Mouse (Mus musculus) hindbrain, embryonic 15.5 days (tissue): Measurements from ENCODE around the gene Tdrd3. TPM values are rescaled to one million over a fixed set of nuclear protein-coding genes. Genes with fewer than 3 reads are reported as not detected.
A peak's percentile ranks its signal among the peaks of the same experiment; 100 is the strongest.

ENCODE experiments used
- ATAC-seq: fragments of 200-750 bp; cut with Nextera tagmentation; 2 replicates; pipeline ENCODE4 v1.8.0; 2017; ENCODE audit warnings: low read depth, moderate number of reproducible peaks, moderate TSS enrichment; ENCODE audit not compliant: low FRiP score
- H3K27ac ChIP-seq: fragments of 300-500 bp; sonication (generic); replicated peaks from 2 replicates; pipeline ENCODE4 v1.5.1; 2015; ENCODE audit warnings: mild to moderate bottlenecking, inconsistent platforms
- H3K27me3 ChIP-seq: fragments of 300-500 bp; sonication (generic); 2 replicates; pipeline ENCODE4 v1.6.1; 2015; ENCODE audit warnings: control low read depth, inconsistent platforms
- H3K36me3 ChIP-seq: fragments of 300-500 bp; sonication (generic); 2 replicates; pipeline ENCODE4 v1.6.1; 2015; ENCODE audit warnings: control low read depth, inconsistent platforms
- H3K4me1 ChIP-seq: fragments of 300-500 bp; sonication (generic); replicated peaks from 2 replicates; pipeline ENCODE4 v1.6.1; 2015; ENCODE audit warnings: control low read depth, inconsistent platforms
- H3K4me2 ChIP-seq: fragments of 300-500 bp; sonication (generic); 2 replicates; pipeline ENCODE4 v1.6.1; 2015; ENCODE audit warnings: moderate library complexity, mild to moderate bottlenecking, inconsistent platforms
- H3K4me3 ChIP-seq: fragments of 300-500 bp; sonication (generic); 2 replicates; pipeline ENCODE4 v1.5.1; 2015; ENCODE audit warnings: mild to moderate bottlenecking, inconsistent platforms
- H3K9ac ChIP-seq: fragments of 300-500 bp; sonication (generic); 2 replicates; pipeline ENCODE4 v1.6.1; 2015; ENCODE audit warnings: inconsistent platforms
- H3K9me3 ChIP-seq: fragments of 300-500 bp; sonication (generic); 2 replicates; pipeline ENCODE4 v1.6.1; 2016; ENCODE audit warnings: control low read depth, inconsistent platforms
- WGBS: fragments of 180-500 bp; shearing (Covaris S2); methylation state at CpG from one replicate; pipeline ENCODE4 v1.1.7; 2015; 5-methylcytosine and 5-hydroxymethylcytosine counted together
- polyA plus RNA-seq: library from polyadenylated mRNA; unstranded; fragments of >200 nt; fragmentation: Nextera tagmentation; extraction: Ambion mirVana; gene quantifications from 2 replicates; pipeline ENCODE4 v1.2.1, GENCODE M21; 2015

Tdrd3 gene
- polyA plus RNA-seq, 1 experiment from 2014 or later = 42.0 TPM

DNA sequence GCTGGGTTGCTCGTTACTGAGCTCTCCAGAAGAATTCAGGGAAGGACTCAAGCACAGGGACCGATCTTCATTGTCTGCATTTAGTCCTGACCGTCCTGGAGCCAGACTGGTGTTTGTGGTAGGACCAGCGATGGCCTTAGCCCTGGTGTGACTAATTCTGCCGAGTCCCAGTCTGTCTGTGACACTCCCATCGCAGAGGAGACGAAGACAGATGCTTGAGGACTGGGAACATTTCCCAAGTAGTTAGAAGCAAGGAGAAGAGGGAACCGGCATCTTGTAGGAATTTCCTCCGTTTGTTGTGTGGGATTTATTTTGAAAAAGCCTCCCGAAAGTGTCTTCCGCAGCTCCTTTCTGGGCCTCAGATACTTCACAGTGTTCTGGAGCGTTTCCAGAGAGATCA, 45.1 kb downstream of the Tdrd3 start:
- H3K9me3 ChIP-seq = no peaks in the 10 kb centered on the region
- ATAC-seq = no peak
- H3K9ac ChIP-seq = no peak overlapping the region
- H3K36me3 ChIP-seq = no peaks in the 10 kb centered on the region
- no peak overlapping the region for H3K4me2 ChIP-seq
- H3K27me3 ChIP-seq = no peaks in the 10 kb centered on the region
- 77% methylated on average over 12 of the region's 12 CpGs for WGBS
- H3K27ac ChIP-seq = no peak overlapping the region
- H3K4me3 ChIP-seq = no peak overlapping the region
- H3K4me1 ChIP-seq = peaks cover 4% of the 10 kb centered on the region; the same call in 1 of the 2 replicates

DNA sequence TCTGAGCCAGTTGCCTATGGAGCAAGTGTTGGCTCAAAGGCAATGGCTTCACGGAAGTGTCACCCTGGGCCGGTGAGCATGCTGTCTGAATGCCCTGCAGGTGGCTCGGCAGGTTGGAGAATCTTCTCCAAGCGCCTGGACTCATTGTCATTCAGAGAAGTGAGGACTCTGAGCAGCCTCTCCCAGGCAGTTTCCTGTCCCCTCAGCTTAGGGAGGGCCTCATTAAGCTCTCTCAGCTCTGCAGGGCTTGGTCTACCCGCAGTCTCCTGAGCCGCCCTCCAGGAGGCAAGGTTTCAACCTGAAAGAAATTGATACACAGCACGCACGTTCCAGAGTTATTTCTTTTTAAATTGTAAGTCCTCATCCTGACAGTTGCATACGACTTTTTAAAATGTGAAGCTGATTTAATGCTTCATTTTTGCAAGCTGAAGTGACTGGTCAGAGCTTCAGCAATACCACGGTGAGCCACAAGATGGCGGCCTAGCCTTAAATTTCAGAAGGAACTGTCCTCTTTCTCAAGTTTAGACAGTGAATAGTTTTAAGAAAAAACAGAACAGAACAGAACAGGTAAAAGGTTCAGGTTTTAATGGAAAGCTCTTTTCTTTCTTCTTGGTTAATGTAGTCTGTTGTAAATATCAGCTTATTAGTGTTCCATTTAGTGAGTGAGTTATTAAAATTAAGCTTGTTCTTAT, 47.7 kb downstream of the Tdrd3 start:
- Histone ChIP-seq H3K27ac (no peak overlapping the region), H3K4me1 (peaks cover 4% of the 10 kb centered on the region; the same call in 1 of the 2 replicates), H3K9me3 (no peaks in the 10 kb centered on the region), H3K36me3 (no peaks in the 10 kb centered on the region), H3K27me3 (no peaks in the 10 kb centered on the region), H3K4me3 (no peak overlapping the region), H3K4me2 (no peak overlapping the region), H3K9ac (no peak overlapping the region)
- 17% methylated on average over 11 of the region's 11 CpGs for WGBS
- ATAC-seq = peak; percentile 64

DNA sequence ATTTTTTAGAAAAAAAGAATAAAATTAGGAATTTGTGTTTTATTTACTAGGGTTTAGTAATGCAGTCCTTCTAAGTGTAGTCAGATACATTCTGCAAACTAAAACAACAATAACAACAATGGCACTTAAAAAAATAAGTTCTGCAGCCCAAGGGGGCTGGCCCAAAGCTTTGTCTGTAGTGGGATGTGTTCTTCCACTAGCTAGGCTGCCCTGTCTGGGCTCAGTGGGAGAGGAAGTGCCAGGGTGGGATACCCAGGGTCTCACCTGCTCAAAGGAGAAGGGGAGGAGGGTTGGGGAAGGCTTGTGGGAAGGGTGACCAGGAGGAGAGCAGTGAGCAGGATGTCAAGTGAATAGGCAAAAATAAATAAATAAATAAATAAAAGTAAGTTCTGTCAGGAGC, 48.2 kb downstream of the Tdrd3 start:
- 0 out of 2 replicates have a peak, but pooled peaks have one; percentile 24 for ATAC-seq
- Histone ChIP-seq H3K27me3 (no peaks in the 10 kb centered on the region), H3K36me3 (no peaks in the 10 kb centered on the region), H3K4me3 (no peak overlapping the region), H3K27ac (no peak overlapping the region), H3K9me3 (no peaks in the 10 kb centered on the region), H3K4me1 (peaks cover 4% of the 10 kb centered on the region; the same call in 1 of the 2 replicates), H3K9ac (no peak overlapping the region), H3K4me2 (no peak overlapping the region)

DNA sequence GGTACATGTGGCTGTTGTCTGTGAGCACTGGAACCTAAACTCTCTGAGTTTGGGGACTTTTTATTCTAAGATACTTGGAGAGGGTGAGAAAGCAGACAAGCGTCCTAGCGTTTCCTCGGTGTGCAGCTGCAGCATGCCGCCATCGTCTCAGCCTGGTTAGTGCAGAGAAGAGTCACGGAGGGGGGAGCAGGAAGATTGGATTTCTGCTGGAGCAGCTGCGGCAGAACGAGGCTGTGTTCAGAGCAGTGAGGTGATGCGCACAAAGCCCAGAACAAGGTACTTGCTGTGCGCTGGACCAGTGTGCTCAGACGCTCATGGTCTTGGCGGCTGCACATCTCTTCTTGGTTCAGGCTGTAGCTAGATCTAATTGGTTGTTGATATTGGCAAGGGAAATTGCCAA, 51.1 kb downstream of the Tdrd3 start:
- Histone ChIP-seq H3K27ac (no peak overlapping the region), H3K9me3 (no peaks in the 10 kb centered on the region), H3K36me3 (no peaks in the 10 kb centered on the region), H3K4me1 (peaks cover 4% of the 10 kb centered on the region; the same call in 1 of the 2 replicates), H3K4me3 (no peak overlapping the region), H3K9ac (no peak overlapping the region), H3K4me2 (no peak overlapping the region), H3K27me3 (no peaks in the 10 kb centered on the region)
- 80% methylated on average over 12 of the region's 12 CpGs for whole genome bisulfite sequencing
- ATAC-seq = no peak

DNA sequence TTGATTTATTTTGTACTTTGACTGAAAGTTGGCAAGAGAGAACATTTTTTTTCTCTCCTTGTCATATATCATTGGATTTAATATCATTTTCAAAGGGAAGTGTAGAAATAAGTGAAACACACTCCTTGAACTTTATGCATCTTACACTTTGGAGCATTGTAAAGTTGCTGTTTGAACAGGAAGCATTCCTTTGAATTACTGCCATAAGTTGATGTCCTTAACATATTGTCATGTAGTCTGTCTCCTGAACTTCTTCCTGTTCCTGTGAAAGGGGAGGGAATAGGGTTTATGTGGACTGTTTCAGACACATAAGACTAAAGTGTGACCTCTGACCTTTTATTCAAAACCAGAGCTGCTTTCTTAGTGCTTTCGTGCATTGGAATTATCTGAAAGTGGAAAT, 55.1 kb downstream of the Tdrd3 start:
- no peaks in the 10 kb centered on the region for H3K9me3 ChIP-seq
- no peak overlapping the region for H3K9ac ChIP-seq
- no peak overlapping the region for H3K27ac ChIP-seq
- 76% methylated on average over 1 of the region's 1 CpGs for WGBS
- H3K4me3 ChIP-seq = no peak overlapping the region
- H3K4me2 ChIP-seq = no peak overlapping the region
- H3K4me1 ChIP-seq = no peaks in the 10 kb centered on the region
- ATAC-seq = no peak
- H3K36me3 ChIP-seq = peaks cover 2% of the 10 kb centered on the region; the same call in 1 of the 2 replicates
- no peaks in the 10 kb centered on the region for H3K27me3 ChIP-seq

DNA sequence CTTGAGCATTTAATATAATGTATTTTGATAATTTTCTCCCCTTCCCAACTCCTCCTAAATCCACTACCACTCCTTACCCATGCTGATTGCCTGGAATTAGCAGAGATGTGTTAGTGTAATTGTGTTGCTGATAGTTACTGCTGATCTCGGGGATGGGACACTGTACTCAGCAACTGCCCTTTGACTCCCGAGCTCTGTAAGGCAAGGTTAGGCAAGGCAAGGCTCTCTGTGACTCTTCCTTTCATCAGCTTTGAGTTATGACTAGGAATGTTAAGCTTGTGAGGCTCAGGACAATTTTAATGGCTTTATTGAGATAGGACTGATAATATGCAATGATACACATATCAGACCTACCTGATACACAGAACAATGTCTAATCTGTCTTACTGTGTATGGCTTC, 56.3 kb downstream of the Tdrd3 start:
- 90% methylated on average over 2 of the region's 2 CpGs for WGBS

DNA sequence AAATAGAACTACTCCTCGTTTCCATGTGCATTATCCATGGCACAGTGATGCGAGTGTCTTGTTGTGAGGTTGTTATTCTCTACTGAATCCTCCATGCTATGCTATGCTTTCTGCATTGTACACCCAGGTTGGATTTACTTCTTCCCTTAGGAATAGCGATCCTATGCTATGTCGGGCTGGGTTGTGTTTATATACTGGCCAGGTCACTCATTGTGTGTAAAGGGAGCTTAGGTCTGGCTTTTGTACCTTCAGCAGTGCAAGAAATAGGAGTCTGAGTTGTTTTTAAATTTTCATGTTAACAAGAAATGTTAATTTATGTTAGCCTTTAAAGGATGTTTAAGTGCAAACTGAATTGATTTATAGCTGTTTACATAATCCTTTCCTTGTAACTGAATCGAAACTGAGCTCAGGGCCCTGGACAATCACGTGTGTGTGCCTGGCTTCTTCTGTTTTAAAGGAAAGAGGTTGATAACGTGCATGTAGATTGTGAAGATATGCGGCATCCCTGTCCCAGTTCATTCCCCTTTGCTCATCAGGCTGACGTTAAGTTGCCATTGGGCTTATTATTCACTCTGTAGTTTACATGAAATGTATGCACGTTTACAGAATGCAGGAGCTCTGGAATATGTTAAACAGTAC, 59.4 kb downstream of the Tdrd3 start:
- H3K9ac ChIP-seq = no peak overlapping the region
- H3K4me2 ChIP-seq = no peak overlapping the region
- no peak overlapping the region for H3K4me3 ChIP-seq
- H3K36me3 ChIP-seq = peaks cover 2% of the 10 kb centered on the region; the same call in 1 of the 2 replicates
- ATAC-seq = no peak
- H3K9me3 ChIP-seq = no peaks in the 10 kb centered on the region
- no peaks in the 10 kb centered on the region for H3K4me1 ChIP-seq
- no peaks in the 10 kb centered on the region for H3K27me3 ChIP-seq
- WGBS = 82% methylated on average over 10 of the region's 10 CpGs
- H3K27ac ChIP-seq = no peak overlapping the region

More for the DNA sequence above, 56.3 kb downstream of the Tdrd3 start:
- Histone ChIP-seq H3K9ac (no peak overlapping the region), H3K27me3 (no peaks in the 10 kb centered on the region), H3K36me3 (peaks cover 2% of the 10 kb centered on the region; the same call in 1 of the 2 replicates), H3K27ac (no peak overlapping the region), H3K4me1 (no peaks in the 10 kb centered on the region), H3K9me3 (no peaks in the 10 kb centered on the region), H3K4me3 (no peak overlapping the region), H3K4me2 (no peak overlapping the region)
- ATAC-seq = no peak

DNA sequence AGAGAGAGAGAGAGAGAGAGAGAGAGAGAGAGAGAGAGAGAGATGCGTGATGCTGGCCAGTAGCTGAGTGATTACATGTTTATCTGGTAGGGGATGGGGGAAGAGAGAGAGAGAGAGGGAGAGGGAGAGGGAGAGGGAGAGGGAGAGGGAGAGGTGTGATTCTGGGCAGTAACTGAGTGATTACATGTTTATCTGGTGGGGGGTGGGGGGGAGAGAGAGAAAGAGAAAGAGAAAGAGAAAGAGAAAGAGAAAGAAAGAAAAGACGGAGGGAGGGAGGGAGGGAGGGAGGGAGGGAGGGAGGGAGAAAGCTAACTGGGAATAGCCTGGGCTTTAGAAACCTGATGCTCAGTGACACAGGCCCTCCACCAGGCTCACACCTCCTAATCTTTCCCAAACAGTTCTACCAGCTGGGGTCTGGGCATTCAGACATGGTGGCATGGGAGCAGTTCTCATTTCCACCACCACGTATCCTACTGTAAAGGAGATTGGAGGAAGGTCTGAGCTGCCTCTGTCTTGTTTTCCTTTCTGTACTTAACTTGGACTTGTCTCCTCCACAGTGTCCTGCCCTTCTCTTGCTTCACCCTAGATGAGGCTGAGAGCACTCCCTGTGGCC, 62.0 kb downstream of the Tdrd3 start:
- 88% methylated on average over 2 of the region's 3 CpGs for WGBS
- Histone ChIP-seq H3K27me3 (no peaks in the 10 kb centered on the region), H3K36me3 (peaks cover 5% of the 10 kb centered on the region; the same call in 1 of the 2 replicates), H3K27ac (no peak overlapping the region), H3K9ac (no peak overlapping the region), H3K4me2 (no peak overlapping the region), H3K4me1 (no peaks in the 10 kb centered on the region), H3K9me3 (no peaks in the 10 kb centered on the region), H3K4me3 (no peak overlapping the region)
- no peak for ATAC-seq

DNA sequence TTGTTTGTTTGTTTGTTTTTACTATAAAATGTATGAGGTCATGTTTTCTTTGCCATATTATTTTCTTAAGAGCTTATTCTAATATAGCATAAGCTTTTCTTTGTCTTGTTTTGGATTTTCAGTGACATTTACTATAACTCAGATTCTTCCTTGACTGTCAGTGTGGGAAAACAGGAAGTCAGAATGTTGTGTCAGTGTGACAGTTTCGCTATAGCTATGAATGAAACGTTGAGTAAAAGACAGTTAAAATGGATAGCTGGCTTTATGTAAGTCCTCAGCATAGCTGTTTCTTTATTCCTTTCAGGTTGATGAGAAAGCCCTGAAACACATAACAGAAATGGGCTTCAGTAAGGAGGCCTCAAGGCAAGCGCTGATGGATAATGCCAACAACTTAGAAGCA, 69.4 kb downstream of the Tdrd3 start:
- Histone ChIP-seq H3K9ac (no peak overlapping the region), H3K4me1 (no peaks in the 10 kb centered on the region), H3K27ac (no peak overlapping the region), H3K36me3 (peaks cover 7% of the 10 kb centered on the region; the same call in 1 of the 2 replicates), H3K27me3 (no peaks in the 10 kb centered on the region), H3K4me2 (no peak overlapping the region), H3K9me3 (no peaks in the 10 kb centered on the region), H3K4me3 (no peak overlapping the region)
- WGBS = 85% methylated on average over 3 of the region's 3 CpGs
- no peak for ATAC-seq

DNA sequence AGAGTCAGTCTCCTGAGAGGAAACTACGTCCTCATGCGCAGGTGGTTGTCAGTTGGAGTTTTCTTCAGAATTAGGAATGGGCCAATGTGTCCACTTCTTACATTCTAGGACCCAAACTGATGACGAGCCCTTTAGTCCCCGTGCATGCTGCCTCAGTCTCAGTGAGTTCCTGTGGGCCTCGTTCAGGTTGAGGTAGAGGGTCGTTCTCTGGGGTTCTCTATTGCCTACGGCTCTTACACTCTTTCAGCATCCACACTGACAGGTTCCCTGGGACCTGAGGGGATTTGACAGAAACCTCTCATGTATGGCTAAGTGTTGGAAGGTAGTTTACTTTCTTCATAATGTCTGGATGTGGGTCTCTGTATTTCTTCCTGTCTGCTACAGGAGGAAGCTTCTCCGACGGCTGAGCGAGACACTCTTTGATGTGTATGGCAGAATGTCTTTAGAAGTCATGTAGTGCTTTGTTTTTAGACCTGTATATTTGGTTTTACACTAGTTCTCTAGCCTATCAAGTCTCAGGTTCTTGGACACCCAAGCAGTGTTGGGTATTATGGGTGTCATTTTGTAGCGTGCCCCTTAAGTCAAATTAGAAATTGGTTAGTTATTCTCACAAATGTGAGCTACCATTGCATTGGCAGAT, 81.6 kb downstream of the Tdrd3 start:
- no peak for ATAC-seq
- Histone ChIP-seq H3K27me3 (no peaks in the 10 kb centered on the region), H3K27ac (no peak overlapping the region), H3K9me3 (no peaks in the 10 kb centered on the region), H3K4me1 (no peaks in the 10 kb centered on the region), H3K4me3 (no peak overlapping the region), H3K4me2 (no peak overlapping the region), H3K36me3 (no peaks in the 10 kb centered on the region), H3K9ac (no peak overlapping the region)
- WGBS = 94% methylated on average over 11 of the region's 11 CpGs

DNA sequence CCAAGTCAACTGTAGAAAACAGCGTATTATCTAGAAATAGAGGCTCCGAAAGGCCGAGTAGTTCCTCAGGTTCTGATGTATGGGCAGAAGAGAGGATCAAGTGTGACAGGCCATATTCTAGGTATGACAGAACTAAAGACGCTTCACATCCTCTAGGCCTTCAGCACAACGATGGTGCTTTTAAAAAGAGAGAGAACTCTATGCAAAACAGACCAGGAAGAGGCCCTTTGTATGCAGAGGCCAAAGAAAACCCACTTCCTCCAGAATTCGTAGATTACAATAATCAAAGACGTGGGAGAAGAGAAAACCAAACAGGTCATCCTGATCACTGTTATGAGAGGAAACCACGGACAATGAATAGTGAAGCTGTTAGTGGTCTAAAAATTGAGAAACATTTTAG, 89.5 kb downstream of the Tdrd3 start:
- 89% methylated on average over 8 of the region's 8 CpGs for WGBS
- H3K4me1 ChIP-seq = no peaks in the 10 kb centered on the region
- H3K4me3 ChIP-seq = no peak overlapping the region
- no peaks in the 10 kb centered on the region for H3K27me3 ChIP-seq
- peaks cover 12% of the 10 kb centered on the region for H3K36me3 ChIP-seq
- no peaks in the 10 kb centered on the region for H3K9me3 ChIP-seq
- H3K4me2 ChIP-seq = no peak overlapping the region
- H3K27ac ChIP-seq = no peak overlapping the region
- no peak overlapping the region for H3K9ac ChIP-seq
- no peak for ATAC-seq

DNA sequence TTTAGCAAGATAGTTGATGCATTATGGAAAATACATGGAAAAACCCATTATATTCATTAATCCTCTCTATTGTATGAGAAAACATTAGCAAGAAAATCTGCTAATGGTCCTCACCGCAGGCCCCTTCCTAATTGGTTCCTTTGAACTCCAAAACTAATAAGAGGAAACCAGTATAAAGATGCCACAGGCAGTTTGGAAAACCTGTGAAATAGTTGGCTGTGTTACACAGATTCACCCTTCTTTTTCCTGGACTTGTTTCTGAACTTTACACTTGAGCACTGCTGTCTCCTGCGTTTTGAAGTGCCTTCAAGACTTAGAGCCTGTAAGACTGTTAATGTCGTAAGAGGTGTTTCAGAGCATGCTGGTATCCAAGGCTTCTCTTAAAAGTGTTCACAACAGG, 98.8 kb downstream of the Tdrd3 start:
- no peak for ATAC-seq
- Histone ChIP-seq H3K36me3 (no peaks in the 10 kb centered on the region), H3K4me3 (no peak overlapping the region), H3K4me2 (no peak overlapping the region), H3K9me3 (no peaks in the 10 kb centered on the region), H3K27ac (no peak overlapping the region), H3K27me3 (no peaks in the 10 kb centered on the region), H3K9ac (no peak overlapping the region), H3K4me1 (no peaks in the 10 kb centered on the region)
- 87% methylated on average over 3 of the region's 3 CpGs for WGBS
